Comparison of ENCODE assay signal across 8 mouse cellular contexts in genomic region chr1:75168093-75168471, GRCm38 (mm10). TPM values are rescaled to one million over a fixed set of nuclear protein-coding genes. Genes with fewer than 3 reads are reported as not detected.
DNase-seq lines count a peak whose midpoint lies in the region; ATAC-seq and TF ChIP-seq lines count a peak whose summit lies in the region.

No protein-coding gene starts in this region.

- 3% methylated on average over 7 of the region's 7 CpGs for WGBS in lung, adult 2 months
- 9% methylated on average over 7 of the region's 7 CpGs for WGBS in embryonic facial prominence, embryonic 15.5 days
- 7% methylated on average over 7 of the region's 7 CpGs for WGBS in intestine, embryonic 16.5 days
- 11% methylated on average over 7 of the region's 7 CpGs for WGBS in neural tube, embryonic 14.5 days

- 0 out of 2 replicates have a peak overlapping the region, but pooled peaks have one; percentile 51 for H3K9ac ChIP-seq in embryonic facial prominence, embryonic 15.5 days
- peak overlapping the region; percentile 90 for H3K9ac ChIP-seq in intestine, embryonic 16.5 days (ENCODE audit: low read depth, low read length)
- H3K9ac ChIP-seq in neural tube, embryonic 14.5 days (replicated peaks; ENCODE audit: low read depth, low read length): peak overlapping the region; percentile 1; the same call in 1 of the 2 replicates

- DNase-seq in lung, adult 2 months: no peak
- DNase-seq in lung, postnatal 25 days (ENCODE audit: low spot score): no peak
- DNase-seq in spleen, postnatal 36 days (ENCODE audit: low spot score in 2 of 2): no peak
- no peak for DNase-seq in urinary bladder, postnatal 25 days (ENCODE audit: low spot score)
- no peak for DNase-seq in layer of hippocampus, adult 8-10 months (ENCODE audit: low spot score in 2 of 2)

- no peak for TF ChIP-seq CTCF in lung, adult 2 months (IDR thresholded peaks at IDR 0.05; ENCODE audit: insufficient read depth, low read length)

- H3K4me3 ChIP-seq in lung, adult 2 months (replicated peaks; ENCODE audit: extremely low read depth, low read depth, low read length): peak overlapping the region; percentile 68
- H3K4me3 ChIP-seq in embryonic facial prominence, embryonic 15.5 days (replicated peaks): peak overlapping the region; percentile 67
- peak overlapping the region; percentile 88 for H3K4me3 ChIP-seq in intestine, embryonic 16.5 days (ENCODE audit: low read length)
- H3K4me3 ChIP-seq in neural tube, embryonic 14.5 days (ENCODE audit: low read depth, low read length): peak overlapping the region; percentile 67

- H3K36me3 ChIP-seq in embryonic facial prominence, embryonic 15.5 days: peaks cover 28% of the 10 kb centered on the region
- peaks cover 7% of the 10 kb centered on the region for H3K36me3 ChIP-seq in intestine, embryonic 16.5 days (ENCODE audit: control insufficient read depth, insufficient read depth, low read length)
- peaks cover 14% of the 10 kb centered on the region for H3K36me3 ChIP-seq in neural tube, embryonic 14.5 days (ENCODE audit: control insufficient read depth, insufficient read depth, low read length)

- H3K27me3 ChIP-seq in embryonic facial prominence, embryonic 15.5 days: no peaks in the 10 kb centered on the region
- no peaks in the 10 kb centered on the region for H3K27me3 ChIP-seq in intestine, embryonic 16.5 days (replicated peaks; ENCODE audit: control insufficient read depth, insufficient read depth, low read length)
- no peaks in the 10 kb centered on the region for H3K27me3 ChIP-seq in neural tube, embryonic 14.5 days (ENCODE audit: control insufficient read depth, insufficient read depth, low read length)

- peak overlapping the region; percentile 71 for H3K4me2 ChIP-seq in embryonic facial prominence, embryonic 15.5 days (replicated peaks)
- H3K4me2 ChIP-seq in intestine, embryonic 16.5 days (ENCODE audit: low read depth, low read length): peak overlapping the region; percentile 89
- peak overlapping the region; percentile 59 for H3K4me2 ChIP-seq in neural tube, embryonic 14.5 days (ENCODE audit: low read depth, low read length)

- H3K27ac ChIP-seq in embryonic facial prominence, embryonic 15.5 days (replicated peaks): peak overlapping the region; percentile 89
- peak overlapping the region; percentile 17 for H3K27ac ChIP-seq in intestine, embryonic 16.5 days (ENCODE audit: low read length)
- H3K27ac ChIP-seq in neural tube, embryonic 14.5 days (ENCODE audit: low read depth, low read length): no peak overlapping the region; the same call in 1 of the 2 replicates

- no peaks in the 10 kb centered on the region for H3K9me3 ChIP-seq in embryonic facial prominence, embryonic 15.5 days (replicated peaks)
- H3K9me3 ChIP-seq in intestine, embryonic 16.5 days (ENCODE audit: control insufficient read depth, low read length): no peaks in the 10 kb centered on the region
- H3K9me3 ChIP-seq in neural tube, embryonic 14.5 days (ENCODE audit: control insufficient read depth, low read length): no peaks in the 10 kb centered on the region

- H3K4me1 ChIP-seq in lung, adult 2 months (ENCODE audit: control insufficient read depth, insufficient read depth, low read length): peaks cover 7% of the 10 kb centered on the region
- peaks cover 14% of the 10 kb centered on the region for H3K4me1 ChIP-seq in embryonic facial prominence, embryonic 15.5 days
- H3K4me1 ChIP-seq in intestine, embryonic 16.5 days (ENCODE audit: control insufficient read depth, insufficient read depth, low read length): peaks cover 13% of the 10 kb centered on the region
- peaks cover 6% of the 10 kb centered on the region; the same call in 1 of the 2 replicates for H3K4me1 ChIP-seq in neural tube, embryonic 14.5 days (ENCODE audit: control insufficient read depth, insufficient read depth, low read length)

- no peak for TF ChIP-seq POLR2A in lung, adult 2 months (IDR thresholded peaks at IDR 0.05; ENCODE audit: borderline replicate concordance, extremely low read depth, low read depth, low read length)

- peak; percentile 22; the same call in 1 of the 2 replicates for ATAC-seq in embryonic facial prominence, embryonic 15.5 days (ENCODE audit: insufficient number of reproducible peaks, low FRiP score, low TSS enrichment, low read depth)
- ATAC-seq in intestine, embryonic 16.5 days: peak; percentile 31
- ATAC-seq in neural tube, embryonic 14.5 days (ENCODE audit: low read depth): peak; percentile 35; the same call in 1 of the 2 replicates

RNA-seq across cellular contexts. Expression of gene Zfand2b, which starts 0.4 kb away (rescaled TPM):
- polyA plus RNA-seq in lung, adult 2 months (2012; rRNA removed): 59.4 and 68.0 TPM in 2 replicates
- polyA plus RNA-seq in embryonic facial prominence, embryonic 15.5 days (2015; fragmentation: Nextera tagmentation; extraction: Ambion mirVana): 46.5 and 51.2 TPM in 2 replicates
- polyA plus RNA-seq in intestine, embryonic 16.5 days (2015; fragmentation: Nextera tagmentation; extraction: Ambion mirVana): 53.2 and 54.6 TPM in 2 replicates
- polyA plus RNA-seq in neural tube, embryonic 14.5 days (2014; fragmentation: Nextera tagmentation; extraction: Ambion mirVana): 33.1 and 36.5 TPM in 2 replicates
- 10 to 100 TPM; 26.5 to 37.4 (median 32.4) TPM for total RNA-seq in layer of hippocampus, adult 8-10 months (2022)

RNA-seq across cellular contexts. Expression of gene Abcb6, which starts 12.1 kb away (rescaled TPM):
- polyA plus RNA-seq in lung, adult 2 months (2012; rRNA removed): 14.6 and 18.7 TPM in 2 replicates
- polyA plus RNA-seq in embryonic facial prominence, embryonic 15.5 days (2015; fragmentation: Nextera tagmentation; extraction: Ambion mirVana): 20.7 and 23.3 TPM in 2 replicates
- 21.5 and 27.8 TPM in 2 replicates for polyA plus RNA-seq in intestine, embryonic 16.5 days (2015; fragmentation: Nextera tagmentation; extraction: Ambion mirVana)
- 38.3 and 49.1 TPM in 2 replicates for polyA plus RNA-seq in neural tube, embryonic 14.5 days (2014; fragmentation: Nextera tagmentation; extraction: Ambion mirVana)
- total RNA-seq in layer of hippocampus, adult 8-10 months (2022): 10 to 100 TPM; 23.6 to 32.0 (median 26.2) TPM

RNA-seq across cellular contexts. Expression of gene Ankzf1, which starts 23.9 kb away (rescaled TPM):
- polyA plus RNA-seq in lung, adult 2 months (2012; rRNA removed): 15.4 and 20.0 TPM in 2 replicates
- 27.9 and 30.2 TPM in 2 replicates for polyA plus RNA-seq in embryonic facial prominence, embryonic 15.5 days (2015; fragmentation: Nextera tagmentation; extraction: Ambion mirVana)
- 25.4 and 26.5 TPM in 2 replicates for polyA plus RNA-seq in intestine, embryonic 16.5 days (2015; fragmentation: Nextera tagmentation; extraction: Ambion mirVana)
- polyA plus RNA-seq in neural tube, embryonic 14.5 days (2014; fragmentation: Nextera tagmentation; extraction: Ambion mirVana): 20.0 and 20.2 TPM in 2 replicates
- 10 to 100 TPM; 25.5 to 38.5 (median 31.3) TPM for total RNA-seq in layer of hippocampus, adult 8-10 months (2022)

RNA-seq across cellular contexts. Expression of gene Atg9a, which starts 23.9 kb away (rescaled TPM):
- polyA plus RNA-seq in lung, adult 2 months (2012; rRNA removed): 65.7 and 73.3 TPM in 2 replicates
- polyA plus RNA-seq in embryonic facial prominence, embryonic 15.5 days (2015; fragmentation: Nextera tagmentation; extraction: Ambion mirVana): 32.5 and 37.7 TPM in 2 replicates
- polyA plus RNA-seq in intestine, embryonic 16.5 days (2015; fragmentation: Nextera tagmentation; extraction: Ambion mirVana): 28.3 and 31.7 TPM in 2 replicates
- polyA plus RNA-seq in neural tube, embryonic 14.5 days (2014; fragmentation: Nextera tagmentation; extraction: Ambion mirVana): 50.5 and 51.3 TPM in 2 replicates
- 100 to 1,000 TPM in 2 of 4 experiments, 10 to 100 TPM in 2; 97.6 to 119 (median 105) TPM for total RNA-seq in layer of hippocampus, adult 8-10 months (2022)

RNA-seq across cellular contexts. Expression of gene Retreg2, which starts 25.5 kb away (rescaled TPM):
- 112 and 123 TPM in 2 replicates for polyA plus RNA-seq in lung, adult 2 months (2012; rRNA removed)
- polyA plus RNA-seq in embryonic facial prominence, embryonic 15.5 days (2015; fragmentation: Nextera tagmentation; extraction: Ambion mirVana): 53.8 and 54.2 TPM in 2 replicates
- polyA plus RNA-seq in intestine, embryonic 16.5 days (2015; fragmentation: Nextera tagmentation; extraction: Ambion mirVana): 44.7 and 50.8 TPM in 2 replicates
- polyA plus RNA-seq in neural tube, embryonic 14.5 days (2014; fragmentation: Nextera tagmentation; extraction: Ambion mirVana): 146 and 152 TPM in 2 replicates
- total RNA-seq in layer of hippocampus, adult 8-10 months (2022): 100 to 1,000 TPM; 167 to 182 (median 171) TPM

Comparison
In these comparisons a context has a peak if more than half of its experiments do, and no peak if none do; other contexts are left out.
1. H3K9ac ChIP-seq: peak in every context shown above with its lines; median percentile 90 in intestine, embryonic 16.5 days; 51 in embryonic facial prominence, embryonic 15.5 days; 1 in neural tube, embryonic 14.5 days.